Mouse (Mus musculus) gastrocnemius, postnatal 36 days (tissue): Measurements from ENCODE around the gene Prkcq. TPM values are rescaled to one million over a fixed set of nuclear protein-coding genes. Genes with fewer than 3 reads are reported as not detected.
"Not testable (repeated sequence)": the region's sequence is repeated elsewhere in the genome, so short reads cannot be mapped to it uniquely, and the experiment has no call there.

Source experiments
- DNase-seq, 2 experiments: peaks; one replicate each; pipeline ENCODE4 v3.0.0; 2022
- intact Hi-C: fragments of 180-260 bp; cut with DNase I; formaldehyde crosslinking; loops from one replicate; pipeline ENCODE4 v1.15.1; 2025
- total RNA-seq, 2 experiments: library from RNA; stranded (reverse); gene quantifications; 2 replicates each; pipeline ENCODE4 v1.2.3; 2021

Prkcq gene
- total RNA-seq, 2 experiments from 2014 or later = 45.6 to 65.2 TPM

DNA sequence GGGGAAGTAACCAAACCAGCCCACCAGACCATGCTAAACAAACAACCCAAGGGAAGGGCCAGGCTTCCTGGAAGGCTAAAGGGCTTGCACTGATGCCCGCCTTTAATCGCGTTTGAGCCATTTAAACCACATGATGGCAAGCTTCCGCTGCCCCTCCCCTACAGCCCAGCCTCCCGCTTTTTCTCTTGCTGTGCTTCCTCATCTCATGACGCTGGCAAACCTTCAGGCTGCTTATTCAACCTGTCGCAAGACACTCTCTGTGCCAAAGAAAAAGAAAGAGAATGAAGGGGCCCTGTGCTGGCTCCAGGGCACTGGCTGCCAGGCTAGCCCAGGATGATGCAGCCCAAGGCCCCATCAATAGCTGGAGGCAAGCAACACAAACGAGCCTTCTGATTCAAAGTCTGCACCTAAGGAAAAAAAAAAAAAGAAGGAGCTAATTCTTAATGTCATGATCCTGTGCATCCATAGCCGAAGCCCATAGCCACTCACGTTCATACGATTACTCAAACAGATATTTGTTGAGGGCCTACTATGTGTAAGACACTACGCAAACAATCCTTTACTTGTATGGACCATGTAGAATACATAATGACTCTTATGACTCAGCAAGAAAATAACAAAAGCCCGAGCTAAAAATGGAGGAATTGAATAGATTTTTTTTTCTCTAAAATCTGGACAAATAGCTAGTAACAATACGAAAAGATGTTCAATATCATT is 161.6 kb downstream of the Prkcq start:
- intact Hi-C loops = loop anchor here (5.0 kb wide), 2 partner anchors 129 to 169 kb away; no protein-coding TSS in a partner anchor
- no peak for DNase-seq

DNA sequence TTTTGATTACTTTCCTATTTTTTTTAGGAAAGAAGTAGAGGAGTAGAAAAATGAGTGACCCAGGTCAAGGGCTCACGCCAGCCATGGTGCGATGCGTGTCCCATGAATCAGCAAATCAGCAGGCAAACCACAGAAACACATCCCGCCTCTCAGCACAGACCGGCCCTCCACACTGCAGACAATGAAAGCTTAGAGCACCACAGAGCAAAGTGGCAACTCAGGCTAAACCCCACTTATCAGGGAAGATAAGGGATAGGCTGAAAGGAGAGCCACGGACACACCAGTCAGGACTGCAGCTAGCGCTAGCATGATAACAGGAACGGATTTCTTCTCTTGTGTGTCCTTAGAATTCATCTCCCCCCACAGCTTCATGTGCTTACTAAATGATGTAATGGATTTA is 164.4 kb downstream of the Prkcq start:
- intact Hi-C loops = no loop called here

DNA sequence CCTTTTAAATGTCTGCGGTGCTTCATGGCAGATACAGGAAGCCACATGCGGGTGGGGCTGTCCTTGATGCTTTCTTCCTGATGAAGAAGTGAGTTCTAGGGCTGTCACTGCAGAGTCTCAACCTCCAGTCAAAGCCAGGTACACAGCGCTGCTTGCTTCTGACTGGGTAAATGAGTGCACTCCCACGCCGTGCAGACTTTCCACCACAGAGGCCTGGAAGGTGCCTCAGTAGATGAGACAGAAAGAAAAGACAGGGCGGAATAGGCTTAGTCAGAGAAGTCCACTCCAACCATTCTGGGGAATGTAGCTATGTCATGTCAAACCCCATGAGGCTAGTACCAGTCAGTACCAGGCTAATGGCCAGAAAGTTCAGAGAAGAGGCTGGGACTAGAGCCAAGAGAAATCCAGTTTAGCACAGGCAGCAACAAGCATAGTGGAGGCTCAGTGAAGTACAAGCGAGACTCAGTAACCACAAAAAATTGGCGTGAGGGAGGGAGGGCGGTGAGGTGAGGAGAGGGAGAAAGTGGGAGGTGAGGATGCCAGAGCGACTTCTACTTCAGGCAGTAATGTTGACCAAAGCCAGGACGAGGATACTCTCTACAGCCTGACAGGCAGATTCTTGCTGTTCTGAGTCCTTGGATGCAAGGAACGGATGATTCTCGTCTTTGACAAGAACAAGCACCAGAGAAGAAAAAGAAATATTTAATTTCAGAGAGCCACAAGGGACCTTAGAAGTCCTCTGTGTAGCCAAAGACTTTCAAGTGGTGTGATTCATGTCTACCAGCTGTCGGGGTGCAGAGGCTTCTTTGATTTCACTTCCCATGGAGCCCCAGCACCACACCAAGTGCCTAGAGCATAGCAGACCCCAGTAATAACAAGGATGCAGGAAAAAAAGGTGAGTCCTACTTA is 167.3 kb downstream of the Prkcq start:
- no peak for DNase-seq
- intact Hi-C loops = no loop called here

More for the DNA sequence above, 164.4 kb downstream of the Prkcq start:
- DNase-seq = no peak

DNA sequence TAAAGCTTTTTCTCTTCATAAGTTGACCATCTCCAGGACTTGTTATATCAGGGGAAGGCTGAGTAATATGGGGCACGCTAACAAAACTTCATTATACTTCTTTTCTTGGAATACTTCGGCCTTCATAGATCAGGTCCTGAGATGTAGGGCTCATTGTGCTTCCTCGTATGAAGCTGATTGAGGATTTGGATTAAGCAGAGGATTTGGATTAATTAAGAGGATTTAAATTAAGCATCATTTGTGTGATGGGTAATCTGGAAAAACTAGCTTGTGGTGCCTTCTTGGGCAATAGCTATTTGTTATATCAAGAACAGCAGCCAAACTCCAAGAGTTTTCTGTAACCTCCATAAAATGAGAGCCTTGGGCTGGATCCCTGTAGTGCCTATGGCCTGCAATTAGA is 172.8 kb downstream of the Prkcq start:
- DNase-seq = no peak
- intact Hi-C loops = no loop called here

DNA sequence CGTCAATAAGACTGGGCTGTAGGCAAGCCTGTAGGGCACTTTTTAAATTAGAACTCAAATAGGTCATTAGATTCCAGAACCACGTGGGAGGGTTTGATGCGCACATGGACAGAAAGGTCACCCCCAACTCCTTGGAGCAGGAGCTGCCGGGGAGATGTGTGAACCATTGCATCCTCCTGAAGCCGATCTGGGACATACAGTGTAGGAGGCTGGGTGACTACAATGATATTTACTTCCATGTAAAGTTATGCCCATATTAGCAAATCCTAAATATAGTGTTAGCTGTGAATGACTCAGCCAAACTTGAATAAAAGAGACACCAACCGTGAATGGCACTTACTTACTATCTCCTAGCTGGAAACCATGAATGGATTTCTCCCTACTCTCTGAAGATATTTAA is 174.5 kb downstream of the Prkcq start:
- intact Hi-C loops, DNase-seq: not testable (repeated sequence)

DNA sequence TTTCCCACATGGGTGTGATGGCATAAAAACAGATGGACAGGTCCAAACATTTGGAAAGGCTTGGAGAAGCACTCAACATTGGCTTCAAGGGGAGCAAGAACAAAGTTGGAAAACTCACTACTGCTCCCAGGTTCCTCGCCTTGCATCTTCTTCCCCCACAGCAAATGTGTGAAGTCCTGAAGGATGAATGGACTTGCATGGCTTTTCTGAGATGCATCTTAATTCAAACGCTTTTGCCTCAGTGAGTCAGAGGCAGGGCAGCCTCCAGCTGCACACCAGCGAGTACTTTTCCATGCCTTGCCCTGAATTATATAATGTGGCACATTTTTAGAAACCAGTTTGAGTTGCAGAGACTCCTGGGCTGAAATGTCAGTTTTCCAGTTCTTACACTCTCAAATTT is 175.9 kb downstream of the Prkcq start:
- intact Hi-C loops = no loop called here
- DNase-seq = no peak
